Mouse (Mus musculus) frontal cortex, adult (tissue): ENCODE results near the gene Nppc.

Source experiments
- ATAC-seq: cut with Nextera tagmentation; 2 replicates; pipeline ENCODE4 v1.9.2; 2017; ENCODE audit warnings: mild to moderate bottlenecking, moderate library complexity, mixed read lengths; ENCODE audit not compliant: low TSS enrichment

Nppc gene

DNA sequence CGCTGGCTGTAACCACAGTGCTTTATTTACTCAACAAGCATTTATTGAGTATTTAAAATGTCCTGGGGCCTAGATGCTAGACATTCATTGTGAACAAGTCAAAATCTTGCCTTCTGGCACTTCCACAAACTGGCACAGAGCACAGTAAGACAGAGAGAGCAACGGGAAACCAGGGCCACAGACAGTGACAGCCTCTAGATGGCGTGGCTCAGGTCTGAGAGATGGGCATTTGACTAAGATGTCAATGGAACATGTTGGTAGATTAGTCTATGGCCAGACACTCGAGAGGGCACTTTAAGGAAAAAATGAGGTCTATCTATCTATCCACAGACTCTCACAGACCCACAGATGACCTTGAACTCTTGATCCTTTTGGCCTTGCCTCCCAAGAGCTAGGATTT, 17.7 kb downstream of the Nppc start:
- ATAC-seq, result no peak

DNA sequence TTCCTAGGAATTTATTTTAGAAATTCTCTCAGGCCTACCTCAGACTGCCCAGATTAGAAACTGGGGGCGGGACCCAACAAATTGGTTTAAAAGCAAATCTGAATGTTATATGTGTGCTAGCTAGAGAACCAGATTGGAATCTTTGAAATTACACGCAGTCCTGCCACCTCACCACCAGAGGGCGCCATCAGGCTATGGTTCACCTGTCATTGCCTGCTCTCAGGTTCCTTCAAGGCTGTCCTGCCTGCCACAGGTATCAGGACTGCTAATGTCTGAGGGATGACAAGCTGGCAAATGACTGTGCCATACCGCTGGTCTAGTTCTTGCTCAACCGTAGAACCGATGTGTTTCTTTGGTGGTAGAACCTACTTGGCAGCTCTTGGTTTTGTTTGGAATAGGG, 20.1 kb downstream of the Nppc start:
- ATAC-seq, result peak; percentile 85

DNA sequence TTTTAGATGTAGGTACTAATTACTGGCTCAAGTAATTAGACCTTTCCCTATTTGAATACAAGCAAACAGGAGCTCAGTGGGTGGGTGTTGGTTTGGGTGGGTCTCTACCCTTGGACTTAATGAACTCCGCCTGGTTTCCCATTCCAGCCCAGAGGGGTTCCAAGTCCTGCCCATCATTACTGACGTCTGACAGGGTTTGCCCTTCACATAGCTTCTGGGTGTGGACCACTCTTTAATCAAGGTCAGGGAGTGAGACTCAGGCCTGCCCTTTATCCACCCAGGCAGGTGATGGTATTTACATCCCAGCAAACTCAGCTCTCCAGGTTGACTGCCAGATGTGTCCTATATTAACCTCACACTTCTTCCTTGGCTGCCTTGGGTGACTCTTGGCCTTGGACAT, 22.9 kb downstream of the Nppc start:
- no peak for ATAC-seq

DNA sequence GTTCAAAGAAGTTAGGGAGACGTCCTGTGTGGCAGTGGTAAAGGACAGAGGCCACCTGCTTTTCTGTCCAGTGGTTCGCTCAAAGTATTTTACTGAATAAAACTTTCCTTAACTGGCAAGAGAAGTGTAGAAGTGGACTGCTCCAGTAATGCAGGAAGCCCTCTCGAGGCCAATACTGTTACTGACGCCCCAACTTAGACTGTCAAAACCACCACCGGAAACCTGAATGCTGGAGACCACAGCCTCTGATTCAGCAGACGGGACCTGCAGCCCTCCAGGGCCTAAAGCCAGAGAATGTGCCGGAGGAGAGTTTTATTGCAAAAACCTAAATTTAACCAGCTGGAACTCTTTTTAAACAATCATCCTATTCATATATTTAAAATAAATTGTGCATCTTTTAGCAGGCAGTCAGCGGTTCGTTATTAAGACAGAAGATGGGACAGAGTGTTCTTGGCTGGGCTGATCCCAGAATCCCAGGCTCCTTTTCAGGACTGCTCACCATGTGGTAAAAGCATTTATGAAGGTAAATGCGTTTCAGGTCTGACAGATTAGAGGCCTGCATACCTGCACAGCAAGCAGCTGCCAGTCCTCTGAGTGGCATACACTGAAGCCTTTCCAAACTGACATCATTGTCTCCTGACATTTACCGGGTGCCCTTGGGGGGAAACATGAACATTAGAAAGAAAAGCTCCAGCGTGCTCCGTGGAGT, 27.1 kb downstream of the Nppc start:
- no peak for ATAC-seq

DNA sequence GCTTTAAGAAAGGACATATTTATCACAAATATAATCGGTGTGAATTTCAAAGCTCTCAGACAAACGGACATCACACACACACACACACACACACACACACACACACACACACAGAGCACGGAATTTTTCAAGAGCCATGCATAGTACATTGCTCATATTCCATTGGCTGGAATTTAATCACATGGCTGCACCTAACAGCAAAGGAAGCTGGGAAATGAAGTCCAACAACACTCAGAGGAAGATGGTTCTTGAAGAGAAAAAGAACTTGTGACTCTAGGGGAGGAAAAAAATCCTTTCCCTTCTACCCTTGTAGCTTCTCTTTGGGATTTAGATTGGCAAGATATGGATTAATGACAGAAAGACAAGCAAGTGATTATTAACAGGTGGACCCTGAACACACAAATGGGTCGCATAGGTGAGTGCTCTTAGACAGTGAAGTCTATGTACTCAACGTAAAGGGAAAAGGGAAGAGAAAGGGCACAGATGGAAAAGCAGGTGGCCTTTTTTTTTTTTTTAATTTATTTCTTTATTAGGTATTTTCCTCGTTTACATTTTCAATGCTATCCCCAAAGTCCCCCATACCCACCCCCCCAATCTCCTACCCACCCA, 35.5 kb downstream of the Nppc start:
- peak; percentile 98 for ATAC-seq

DNA sequence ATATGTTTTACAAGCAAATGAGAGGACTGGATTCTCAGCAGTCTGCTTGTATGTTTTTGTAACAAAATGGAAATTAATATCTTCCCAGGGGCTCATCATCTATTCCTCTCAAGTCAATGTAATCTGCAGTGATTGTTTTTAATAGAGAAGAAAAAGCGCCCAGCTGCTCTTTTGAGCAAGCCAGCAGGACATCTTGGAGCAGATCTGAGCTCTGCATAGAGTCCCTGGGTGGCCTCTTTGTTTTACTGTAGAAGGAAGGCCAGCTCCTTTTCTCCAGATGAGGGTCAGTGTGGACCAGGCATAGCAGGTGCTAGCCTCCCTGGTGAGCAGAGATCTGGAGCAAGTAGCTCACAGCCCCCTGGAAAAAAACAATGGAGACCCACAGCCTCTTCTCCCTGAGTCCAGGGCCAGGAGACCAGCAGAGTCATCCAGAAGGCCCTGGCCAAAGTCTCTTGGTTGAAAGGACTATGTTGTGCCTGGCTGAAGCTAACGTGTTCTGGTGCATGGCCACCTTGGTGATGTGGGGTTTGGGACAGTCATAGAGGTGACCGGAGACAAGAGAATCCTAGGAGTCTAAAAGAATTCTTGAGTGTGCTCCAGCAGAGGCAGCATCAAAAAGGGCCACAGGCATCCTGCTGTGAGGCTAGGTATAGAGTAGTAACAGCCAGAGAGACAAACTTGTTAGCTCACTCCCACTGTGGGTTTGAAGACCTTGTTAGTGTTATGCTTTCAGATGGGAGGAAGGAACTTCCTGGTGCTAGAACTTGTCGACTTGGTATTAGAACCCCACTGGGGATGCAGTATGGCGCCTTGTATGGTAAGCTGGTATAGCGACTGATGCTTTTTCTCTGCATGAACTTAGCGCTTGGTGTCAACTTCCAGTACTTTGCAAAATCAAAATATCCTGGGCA, 36.3 kb downstream of the Nppc start:
- no peak for ATAC-seq

DNA sequence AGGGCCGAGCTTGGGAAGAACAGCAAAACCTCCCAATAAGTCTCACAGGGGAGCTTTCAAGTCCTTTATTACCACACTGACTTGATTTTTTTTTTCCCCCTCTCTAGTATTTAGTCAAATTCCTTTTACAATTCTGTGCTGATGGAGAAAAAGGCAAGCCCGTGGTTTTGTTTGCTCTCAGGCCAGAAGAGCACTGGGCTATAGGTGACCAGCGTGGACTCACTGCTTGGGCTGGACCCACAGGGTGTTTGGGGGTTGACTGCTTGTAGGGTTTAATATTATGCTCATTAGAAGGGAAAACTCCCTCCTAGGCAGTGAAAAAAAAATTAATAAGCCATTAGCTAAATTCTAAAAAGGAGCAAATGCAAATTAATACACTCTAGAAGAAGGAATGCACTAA, 36.9 kb downstream of the Nppc start:
- ATAC-seq, result no peak

DNA sequence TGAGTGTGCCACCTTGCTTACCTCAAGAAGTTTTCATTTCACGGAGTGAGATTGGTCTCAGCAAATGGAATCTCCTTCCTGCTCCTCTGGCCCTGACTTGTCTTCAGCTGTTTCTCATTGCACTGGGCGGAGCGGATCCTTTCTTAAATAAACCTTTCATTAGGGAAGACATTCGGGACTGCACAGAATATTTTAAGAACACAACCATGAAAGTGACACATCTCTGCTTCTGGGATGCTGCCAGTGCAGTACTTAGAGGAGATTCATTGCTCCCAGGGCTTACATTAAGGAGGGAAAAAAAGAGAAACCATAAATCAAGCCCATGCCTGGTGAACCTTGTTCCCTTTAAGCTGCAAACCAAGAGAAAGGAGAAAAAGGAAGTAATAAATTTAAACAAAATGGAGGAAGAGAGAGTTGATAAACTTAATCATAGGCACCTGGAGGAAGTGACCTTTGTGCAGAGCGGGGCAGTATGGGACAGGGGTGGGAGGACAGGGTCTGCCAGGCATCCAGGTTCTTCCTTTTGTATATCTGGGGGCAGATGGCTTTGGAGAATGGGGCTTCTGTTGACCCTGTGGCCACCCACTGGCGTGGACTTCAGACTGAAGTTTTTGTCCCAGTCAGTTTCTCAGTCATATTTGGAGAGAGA, 37.5 kb downstream of the Nppc start:
- ATAC-seq, result no peak

DNA sequence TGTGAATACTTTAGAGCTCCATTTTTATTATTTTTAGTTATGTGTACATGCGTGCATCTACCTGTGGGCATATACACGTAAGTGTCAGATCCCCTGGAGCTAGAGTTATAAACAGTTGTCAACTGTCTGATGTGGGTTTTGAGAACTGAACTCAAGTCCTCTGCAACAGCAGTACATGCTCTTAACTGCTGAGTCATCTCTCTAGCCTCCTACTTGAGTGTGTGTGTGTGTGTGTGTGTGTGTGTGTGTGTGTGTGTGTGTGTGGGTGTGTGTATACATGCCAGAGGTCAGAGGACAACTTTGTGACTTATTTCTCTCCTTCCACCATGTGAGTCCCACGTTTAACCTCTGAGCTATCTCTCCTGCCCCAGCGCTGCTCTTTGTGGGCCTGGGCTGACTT, 39.8 kb downstream of the Nppc start:
- no peak for ATAC-seq

DNA sequence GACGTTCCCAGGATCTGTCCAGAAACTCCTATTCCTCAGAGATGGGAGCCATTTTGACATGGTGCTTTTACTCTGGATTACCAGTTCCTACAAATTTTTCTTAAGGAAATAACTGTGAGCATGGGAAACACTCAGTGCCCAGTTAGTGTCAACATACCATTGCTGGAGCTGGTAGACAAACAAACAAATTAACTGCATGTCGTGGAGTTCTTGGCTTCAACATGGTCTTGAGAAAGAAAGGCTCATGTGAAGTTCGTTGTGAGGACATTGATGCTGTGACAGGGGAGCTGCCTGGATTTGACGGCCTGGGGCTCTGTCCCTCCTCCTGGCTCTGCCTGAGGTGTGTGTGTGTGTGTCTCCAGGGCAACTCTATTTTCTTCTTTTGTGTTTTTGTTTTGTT, 40.4 kb downstream of the Nppc start:
- ATAC-seq, result no peak

DNA sequence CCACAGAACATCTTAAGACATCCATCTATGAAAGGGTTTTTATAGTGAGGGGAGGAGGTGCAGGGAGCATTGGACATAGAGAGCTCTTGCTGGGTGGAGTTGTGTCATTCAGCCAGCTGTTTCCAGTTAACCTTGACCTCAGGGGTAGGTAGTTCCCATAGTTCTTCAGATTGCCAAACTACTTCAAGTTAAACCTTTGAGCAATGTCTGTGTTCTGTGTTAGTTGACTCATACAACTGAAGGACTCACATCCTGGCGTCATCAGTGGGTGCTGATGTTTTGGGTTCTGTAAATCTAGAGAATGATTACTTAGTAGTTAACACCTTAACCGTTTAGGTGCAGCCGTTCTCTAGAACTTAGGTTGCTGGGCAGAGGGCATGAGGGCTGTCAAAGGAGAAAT, 42.1 kb downstream of the Nppc start:
- no peak for ATAC-seq

DNA sequence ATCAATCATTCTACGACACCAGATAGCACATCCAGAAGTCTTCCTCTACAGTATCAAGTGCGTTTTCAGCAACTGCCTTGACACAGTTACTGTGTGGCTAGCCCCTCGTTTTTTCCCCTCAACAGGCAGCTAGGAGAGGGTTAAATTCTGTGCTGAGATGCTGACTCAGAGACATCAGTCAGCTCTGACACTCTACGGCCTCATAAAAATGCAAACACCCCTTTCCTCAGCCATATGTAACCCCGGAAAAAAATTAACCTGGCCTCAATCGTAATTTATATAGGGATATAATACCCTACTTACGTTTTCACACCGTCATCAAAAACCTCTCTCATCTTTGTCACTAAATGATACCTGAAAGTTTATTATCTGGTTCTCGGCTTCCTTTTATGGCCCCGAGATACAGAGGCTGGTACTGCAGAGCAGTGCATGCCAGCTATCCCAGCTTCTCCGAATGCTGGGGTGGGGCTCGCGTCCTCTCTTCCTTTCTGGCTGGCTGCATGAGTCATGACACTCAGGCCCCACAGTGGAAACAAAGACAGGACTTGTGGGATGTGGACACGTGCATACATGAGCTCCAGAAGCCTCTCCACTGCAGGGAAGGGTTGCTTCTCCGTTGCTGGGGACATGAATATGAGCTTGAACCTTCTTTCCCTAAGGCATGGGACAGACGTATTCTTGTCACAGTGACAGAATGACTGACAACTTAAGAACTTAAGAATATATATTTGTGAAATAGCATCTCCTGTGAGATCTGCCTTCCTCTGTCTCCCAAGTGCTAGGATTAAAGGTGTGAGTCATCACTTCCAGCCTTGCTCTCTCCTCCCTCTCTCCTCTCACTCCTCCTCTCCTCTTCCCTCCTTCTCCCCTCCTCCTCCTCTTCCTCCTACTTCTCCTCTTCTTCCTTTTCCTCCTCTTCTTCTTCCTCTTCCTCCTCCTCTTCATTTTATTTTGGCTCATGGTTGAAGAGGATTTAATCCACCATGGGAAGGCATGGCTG, 47.1 kb downstream of the Nppc start:
- ATAC-seq, result peak; percentile 67; the same call in 1 of the 2 replicates

DNA sequence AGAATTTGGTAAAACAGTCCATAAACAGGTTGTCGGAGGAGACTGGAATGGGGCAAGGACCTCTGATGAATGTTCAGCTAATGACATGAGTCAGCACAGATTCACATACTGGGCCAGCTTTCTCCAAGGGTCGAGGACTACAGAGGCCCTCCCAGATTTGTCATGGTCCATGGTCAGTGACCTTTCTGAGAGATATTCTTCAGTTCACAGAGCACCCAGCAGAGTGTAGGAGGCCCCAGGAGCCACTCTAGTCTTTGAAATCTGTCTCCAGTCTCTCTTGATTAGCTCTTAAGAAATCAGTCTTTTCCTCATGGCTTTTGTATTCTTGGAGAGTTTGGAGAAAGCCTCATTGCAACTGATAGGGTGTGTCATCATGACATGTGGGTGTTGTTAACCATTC, 48.1 kb downstream of the Nppc start:
- ATAC-seq, result no peak

DNA sequence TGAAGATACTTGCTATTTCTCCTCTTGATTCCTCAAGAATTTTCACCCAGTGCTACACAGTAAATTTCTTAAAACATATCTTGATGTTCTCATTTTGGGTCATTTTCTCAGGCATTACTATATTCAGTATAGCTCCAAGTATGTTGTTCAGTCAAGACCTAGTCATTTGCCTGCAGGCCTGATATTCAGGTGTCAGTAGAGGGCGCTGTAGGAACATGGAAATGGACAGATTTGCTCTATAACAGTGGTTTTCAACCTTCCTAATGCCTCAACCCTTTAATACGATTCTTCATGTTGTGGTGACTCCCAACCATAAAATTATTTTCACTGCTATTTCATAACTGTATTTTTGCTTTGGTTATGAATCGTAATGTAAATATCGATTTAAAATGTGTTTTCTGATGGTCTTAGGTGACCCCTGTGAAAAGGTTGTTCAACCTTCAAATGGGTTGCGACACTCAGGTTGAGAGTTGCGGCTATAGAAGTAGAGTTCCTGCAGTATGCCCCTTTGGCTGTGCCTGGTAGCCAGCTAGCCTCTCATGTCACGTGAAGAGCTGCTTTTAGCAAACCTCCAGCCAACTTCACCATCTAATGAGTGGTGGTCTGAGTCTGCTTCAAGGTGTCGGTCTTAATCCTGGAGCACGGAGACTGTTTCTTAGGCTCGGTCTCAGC, 51.8 kb downstream of the Nppc start:
- peak; percentile 73; the same call in 1 of the 2 replicates for ATAC-seq
